Mouse (Mus musculus) T-cell, adult 2 months (primary cell): ENCODE results near the gene Castor2.

Experiments used
- DNase-seq: peaks from one replicate; pipeline ENCODE4 v3.0.0; 2022; ENCODE audit warnings: low spot score

Castor2 gene

GRCm38 (mm10) chr5:134102720-134103119 is 3.2 kb downstream of the Castor2 start:
- peak; percentile 2 for DNase-seq

GRCm38 (mm10) chr5:134105829-134106228 is 6.3 kb downstream of the Castor2 start:
- DNase-seq, result no peak

- no peak for DNase-seq
These were observed 15.5 kb downstream of the Castor2 start for GRCm38 (mm10) chr5:134114981-134115380.

- no peak for DNase-seq
These were observed 16.2 kb downstream of the Castor2 start for GRCm38 (mm10) chr5:134115639-134116259.

- no peak for DNase-seq
These were observed 19.4 kb downstream of the Castor2 start for GRCm38 (mm10) chr5:134118798-134119407.

GRCm38 (mm10) chr5:134119481-134120120 is 20.1 kb downstream of the Castor2 start:
- no peak for DNase-seq

GRCm38 (mm10) chr5:134120135-134120534 is 20.6 kb downstream of the Castor2 start:
- DNase-seq, result no peak

- DNase-seq, result no peak
These were observed 21.8 kb downstream of the Castor2 start for GRCm38 (mm10) chr5:134121138-134121892.

GRCm38 (mm10) chr5:134121893-134122259 is 22.4 kb downstream of the Castor2 start:
- no peak for DNase-seq

GRCm38 (mm10) chr5:134123846-134124245 is 24.3 kb downstream of the Castor2 start:
- DNase-seq, result no peak

GRCm38 (mm10) chr5:134126232-134126631 is 26.7 kb downstream of the Castor2 start:
- DNase-seq, result no peak

GRCm38 (mm10) chr5:134131586-134131985 is 32.1 kb downstream of the Castor2 start:
- DNase-seq, result no peak

- no peak for DNase-seq
These were observed 36.5 kb downstream of the Castor2 start for GRCm38 (mm10) chr5:134136022-134136421.

GRCm38 (mm10) chr5:134137933-134138332 is 38.4 kb downstream of the Castor2 start:
- no peak for DNase-seq

GRCm38 (mm10) chr5:134139429-134139828 is 39.9 kb downstream of the Castor2 start:
- DNase-seq, result no peak

GRCm38 (mm10) chr5:134141236-134141635 is 41.7 kb downstream of the Castor2 start:
- no peak for DNase-seq

- no peak for DNase-seq
These were observed 42.9 kb downstream of the Castor2 start for GRCm38 (mm10) chr5:134142381-134142780.

- no peak for DNase-seq
These were observed 45.5 kb downstream of the Castor2 start for GRCm38 (mm10) chr5:134144986-134145385.

GRCm38 (mm10) chr5:134147194-134147753 is 47.8 kb downstream of the Castor2 start:
- no peak for DNase-seq

- DNase-seq, result no peak
These were observed 48.6 kb downstream of the Castor2 start for GRCm38 (mm10) chr5:134148153-134148552.

GRCm38 (mm10) chr5:134151895-134152294 is 52.4 kb downstream of the Castor2 start:
- DNase-seq, result no peak

- no peak for DNase-seq
These were observed 56.5 kb downstream of the Castor2 start for GRCm38 (mm10) chr5:134155916-134156466.
